Mouse (Mus musculus): ENCODE results near the gene Dock3.
"Not testable (repeated sequence)": the region's sequence is repeated elsewhere in the genome, so short reads cannot be mapped to it uniquely, and the experiment has no call there.

The Dock3 gene

DNA sequence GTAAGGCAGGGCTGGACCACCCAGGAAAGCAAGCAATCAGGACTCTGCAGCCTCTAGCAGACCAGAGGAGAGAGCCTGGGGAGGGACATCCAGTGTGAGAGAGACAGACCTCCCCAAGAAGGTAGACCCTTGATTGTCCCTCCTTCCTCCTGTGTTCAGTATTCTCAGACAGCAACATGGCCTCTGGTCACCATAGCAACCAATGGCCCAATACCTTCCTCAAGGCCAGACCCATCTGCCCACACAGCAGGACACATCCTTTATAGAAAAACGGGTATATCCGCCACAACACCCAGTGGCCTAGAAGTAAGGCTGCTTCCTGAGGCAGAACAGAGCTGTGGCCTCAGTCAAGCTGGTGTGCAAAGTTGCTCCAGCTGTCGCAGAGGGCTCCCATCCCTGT lies 23.9 kb upstream of the Dock3 start:
- DNase-seq (ENCODE audit: low spot score): no peak

- DNase-seq (ENCODE audit: low spot score): no peak
These were observed 23.2 kb upstream of the Dock3 start for GRCm38 (mm10) chr9:107254925-107255324.

- no peak for DNase-seq (ENCODE audit: low spot score)
These were observed 22.8 kb upstream of the Dock3 start for GRCm38 (mm10) chr9:107254476-107254875.

- no peak for DNase-seq (ENCODE audit: low spot score)
These were observed 20.5 kb upstream of the Dock3 start for GRCm38 (mm10) chr9:107252164-107252563.

GRCm38 (mm10) chr9:107250416-107251337 lies 19.0 kb upstream of the Dock3 start:
- peak; percentile 30 for DNase-seq (ENCODE audit: low spot score)

- DNase-seq (ENCODE audit: low spot score): no peak
These were observed 17.4 kb upstream of the Dock3 start for GRCm38 (mm10) chr9:107249154-107249553.

- no peak for DNase-seq (ENCODE audit: low spot score)
These were observed 14.5 kb upstream of the Dock3 start for GRCm38 (mm10) chr9:107246170-107246569.

GRCm38 (mm10) chr9:107245311-107245710 lies 13.6 kb upstream of the Dock3 start:
- no peak for DNase-seq (ENCODE audit: low spot score)

GRCm38 (mm10) chr9:107236151-107236550 lies 4.4 kb upstream of the Dock3 start:
- no peak for DNase-seq (ENCODE audit: low spot score)

GRCm38 (mm10) chr9:107235261-107235660 lies 3.6 kb upstream of the Dock3 start:
- DNase-seq (ENCODE audit: low spot score): no peak

- DNase-seq (ENCODE audit: low spot score): no peak
These were observed 431 bp upstream of the Dock3 start for GRCm38 (mm10) chr9:107232140-107232539.

GRCm38 (mm10) chr9:107230991-107231538 lies 644 bp downstream of the Dock3 start:
- DNase-seq (ENCODE audit: low spot score): peak; percentile 75

GRCm38 (mm10) chr9:107224597-107224996 lies 7.1 kb downstream of the Dock3 start:
- DNase-seq (ENCODE audit: low spot score): no peak

DNA sequence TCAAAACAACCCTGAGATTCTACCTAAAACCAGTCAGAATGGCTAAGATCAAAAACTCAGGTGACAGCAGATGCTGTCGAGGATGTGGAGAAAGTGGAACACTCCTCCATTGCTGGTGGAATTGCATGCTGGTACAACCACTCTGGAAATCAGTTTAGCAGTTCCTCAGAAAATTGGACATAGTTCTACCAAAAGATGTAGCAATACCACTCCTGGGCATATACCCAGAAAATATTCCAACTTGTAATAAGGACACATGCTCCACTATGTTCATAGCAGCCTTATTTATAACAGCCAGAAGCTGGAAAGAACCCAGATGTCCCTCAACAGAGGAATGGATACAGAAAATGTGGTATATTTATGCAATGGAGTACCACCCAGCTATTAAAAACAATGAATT lies 56.9 kb downstream of the Dock3 start:
- DNase-seq (ENCODE audit: low spot score): not testable (repeated sequence)

- DNase-seq (ENCODE audit: low spot score): no peak
These were observed 65.9 kb downstream of the Dock3 start for GRCm38 (mm10) chr9:107165792-107166191.

GRCm38 (mm10) chr9:107164825-107165224 lies 66.9 kb downstream of the Dock3 start:
- DNase-seq (ENCODE audit: low spot score): no peak

DNA sequence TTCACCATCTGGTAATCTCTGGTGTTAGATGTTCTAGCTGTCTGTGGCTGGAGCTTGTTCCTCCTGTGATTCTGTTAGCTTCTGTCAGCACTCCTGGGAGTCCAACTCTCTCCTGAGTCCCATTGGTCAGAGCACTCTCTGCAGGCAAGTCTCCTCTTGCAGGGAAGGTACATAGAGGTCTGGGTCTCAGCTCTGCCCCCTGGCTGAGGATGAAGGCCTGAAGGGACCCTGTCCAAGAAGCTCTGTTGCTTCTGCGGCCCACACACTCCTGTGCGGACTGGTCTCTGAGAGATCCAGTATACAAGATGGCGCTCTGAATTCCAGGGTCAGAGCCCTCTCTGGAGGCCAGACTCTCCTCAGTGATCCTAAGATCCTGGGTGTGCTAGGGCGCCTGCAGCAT lies 75.3 kb downstream of the Dock3 start:
- not testable (repeated sequence) for DNase-seq (ENCODE audit: low spot score)

DNA sequence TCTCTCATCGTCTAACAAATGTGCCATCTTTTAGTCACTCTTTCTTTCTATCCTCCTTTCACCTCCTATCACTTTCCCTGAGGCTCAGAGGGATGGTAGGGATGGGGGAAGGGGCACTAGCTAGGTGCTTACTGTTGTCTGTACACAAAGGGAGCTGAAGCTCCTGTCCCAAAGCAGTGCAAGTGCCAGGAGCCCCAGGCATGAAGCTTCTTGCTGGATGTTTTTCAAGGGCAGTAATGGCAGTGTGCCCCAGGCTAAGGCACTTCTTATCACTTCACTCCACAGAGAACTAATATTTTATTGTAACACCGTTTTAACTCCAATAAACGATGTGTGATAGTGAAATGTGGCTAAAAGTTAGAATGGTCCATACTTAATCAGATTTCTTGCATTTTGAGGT lies 118.9 kb downstream of the Dock3 start:
- no peak for DNase-seq (ENCODE audit: low spot score)

DNA sequence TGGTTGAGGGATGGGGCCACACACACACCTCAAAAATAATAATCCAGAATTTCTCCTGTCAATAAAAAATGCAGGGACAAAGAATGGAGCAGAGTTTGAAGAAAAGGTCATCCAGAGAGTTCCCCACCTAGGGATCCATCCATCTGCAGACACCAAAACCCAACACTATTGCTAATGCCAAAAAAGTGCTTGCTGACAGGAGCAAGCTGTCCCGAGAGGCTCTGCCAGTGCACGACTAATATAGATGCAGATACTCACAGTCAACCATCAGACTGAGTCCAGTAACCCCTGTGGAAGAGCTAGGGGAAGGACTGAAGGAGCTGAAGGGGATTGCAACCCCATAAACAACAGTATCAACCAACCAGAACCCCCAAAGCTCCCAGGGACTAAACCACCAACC lies 119.7 kb downstream of the Dock3 start:
- no peak for DNase-seq (ENCODE audit: low spot score)

GRCm38 (mm10) chr9:107099487-107099886 lies 132.2 kb downstream of the Dock3 start:
- no peak for DNase-seq (ENCODE audit: low spot score)

DNA sequence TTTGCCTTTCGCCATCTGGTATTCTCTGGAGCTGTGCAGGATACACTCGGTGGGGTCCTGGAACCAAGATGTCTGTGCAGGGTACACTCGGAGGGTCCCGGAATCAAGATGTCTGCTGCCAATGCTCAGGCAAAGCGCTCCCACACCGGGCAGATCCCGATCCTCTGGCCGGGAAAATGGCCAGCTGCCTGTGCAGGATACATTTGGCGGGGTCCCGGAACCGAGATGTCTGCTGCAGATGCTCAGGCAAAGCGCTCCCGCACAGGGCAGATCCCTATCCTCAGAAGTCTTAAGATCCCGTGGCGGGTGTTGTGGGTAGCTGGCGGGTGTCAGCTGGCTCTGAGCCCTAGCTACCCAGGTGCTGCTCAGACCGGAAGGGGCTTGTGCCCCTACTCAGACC lies 142.3 kb downstream of the Dock3 start:
- not testable (repeated sequence) for DNase-seq (ENCODE audit: low spot score)

- no peak for DNase-seq (ENCODE audit: low spot score)
These were observed 144.2 kb downstream of the Dock3 start for GRCm38 (mm10) chr9:107087531-107087930.

GRCm38 (mm10) chr9:107037947-107038346 lies 193.8 kb downstream of the Dock3 start:
- no peak for DNase-seq (ENCODE audit: low spot score)

- DNase-seq (ENCODE audit: low spot score): peak; percentile 47
These were observed 204.1 kb downstream of the Dock3 start for GRCm38 (mm10) chr9:107027586-107027985.

Measured in testis, postnatal 10 days (tissue).